Mouse (Mus musculus) kidney, adult 2 months (tissue): ENCODE results near the gene Ndufv1. TPM values are rescaled to one million over a fixed set of nuclear protein-coding genes. Genes with fewer than 3 reads are reported as not detected.
A peak's percentile ranks its signal among the peaks of the same experiment; 100 is the strongest.

Source experiments
- DNase-seq: peaks from one replicate; pipeline ENCODE4 v3.0.0; 2021
- H3K27ac ChIP-seq: fragments of 200-500 bp; 2 replicates; pipeline ENCODE4 v1.5.1; 2012; ENCODE audit warnings: low read depth, low read length, control low read depth, inconsistent platforms; ENCODE audit not compliant: insufficient read depth
- H3K27me3 ChIP-seq: fragments of 200-500 bp; replicated peaks from 2 replicates; pipeline ENCODE4 v1.6.1; 2012; ENCODE audit warnings: mild to moderate bottlenecking, moderate library complexity, low read length, inconsistent platforms; ENCODE audit not compliant: control insufficient read depth, insufficient read depth
- H3K36me3 ChIP-seq: fragments of 200-500 bp; 2 replicates; pipeline ENCODE4 v1.6.1; 2012; ENCODE audit warnings: mild to moderate bottlenecking, moderate library complexity, low read length, inconsistent platforms; ENCODE audit not compliant: control insufficient read depth, insufficient read depth
- H3K4me1 ChIP-seq: fragments of 200-500 bp; 2 replicates; pipeline ENCODE4 v1.6.1; 2011; ENCODE audit warnings: low read length; ENCODE audit not compliant: control insufficient read depth, insufficient read depth
- H3K4me3 ChIP-seq: fragments of 200-500 bp; 2 replicates; pipeline ENCODE4 v1.5.1; 2011; ENCODE audit warnings: mild to moderate bottlenecking, low read depth, low read length, control low read depth; ENCODE audit not compliant: insufficient read depth
- CTCF ChIP-seq: fragments of 200-500 bp; conservative IDR thresholded peaks from 2 replicates; pipeline ENCODE4 v1.5.1; 2011; ENCODE audit warnings: low read depth, mild to moderate bottlenecking, control low read depth, low read length, moderate library complexity, mixed read lengths; ENCODE audit not compliant: insufficient read depth, insufficient read length
- POLR2A ChIP-seq: fragments of 200-500 bp; IDR thresholded peaks from one replicate; pipeline ENCODE4 v1.6.1; 2011; ENCODE audit warnings: low read depth, low read length, control low read depth
- whole genome bisulfite sequencing: fragments of 180-500 bp; shearing (Covaris S2); methylation state at CpG from one replicate; pipeline ENCODE4 v1.1.7; 2018; 5-methylcytosine and 5-hydroxymethylcytosine counted together
- polyA plus RNA-seq: library from polyadenylated mRNA; depleted of rRNA; stranded (reverse); fragments of >200 nt; gene quantifications from 2 replicates; pipeline ENCODE4 v1.2.3, GENCODE M21; 2012

Ndufv1 gene
- polyA plus RNA-seq, 1 experiment = 532 TPM

DNA sequence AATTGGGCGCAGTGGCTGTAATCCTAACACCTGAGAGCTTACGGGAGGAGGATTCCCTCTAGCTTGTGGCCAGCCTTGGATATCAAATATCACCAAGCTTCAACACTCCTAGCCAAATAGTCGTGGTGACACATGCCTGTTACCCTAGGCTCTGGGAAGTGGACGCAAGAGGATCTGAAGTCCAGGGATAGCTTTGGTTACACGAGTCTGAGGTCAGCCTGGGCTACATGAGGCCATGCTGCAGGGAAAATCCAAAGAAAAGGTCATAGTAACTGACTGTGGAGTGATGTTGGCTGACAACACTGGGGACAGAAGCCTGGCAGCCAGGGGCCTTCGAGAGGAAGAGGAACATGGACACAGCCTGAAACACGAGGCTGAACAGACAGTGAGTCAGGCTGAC, 16.5 kb downstream of the Ndufv1 start:
- TF ChIP-seq CTCF (no peak), POLR2A (no peak)
- 60% methylated on average over 7 of the region's 7 CpGs for WGBS
- Histone ChIP-seq H3K27ac (no peak overlapping the region), H3K27me3 (no peaks in the 10 kb centered on the region), H3K36me3 (no peaks in the 10 kb centered on the region), H3K4me3 (no peak overlapping the region), H3K4me1 (peaks cover 20% of the 10 kb centered on the region)
- no peak for DNase-seq

DNA sequence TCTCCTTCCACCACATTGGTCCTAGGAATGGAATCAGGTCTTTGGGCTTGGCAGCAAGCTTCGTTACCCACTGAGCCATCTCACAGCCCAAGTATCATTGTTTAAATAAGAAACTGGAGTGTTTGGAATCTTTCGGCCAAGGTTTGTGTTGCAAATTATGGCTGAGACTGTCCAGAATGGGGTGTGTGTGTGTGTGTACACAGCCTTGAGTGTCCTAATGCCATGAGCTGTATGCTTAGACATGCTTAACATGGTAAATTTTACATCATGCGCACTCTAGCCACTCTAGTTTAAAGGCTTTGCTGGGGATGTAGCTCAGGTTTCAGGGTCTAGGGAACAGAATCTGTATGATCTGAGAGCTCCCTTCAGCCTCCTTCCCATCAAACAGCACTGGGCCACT, 17.1 kb downstream of the Ndufv1 start:
- TF ChIP-seq POLR2A (no peak), CTCF (no peak)
- Histone ChIP-seq H3K4me1 (peaks cover 16% of the 10 kb centered on the region), H3K4me3 (no peak overlapping the region), H3K27me3 (no peaks in the 10 kb centered on the region), H3K27ac (peak overlapping the region; percentile 37; the same call in 1 of the 2 replicates), H3K36me3 (no peaks in the 10 kb centered on the region; the same call in 1 of the 2 replicates)
- no peak for DNase-seq
- WGBS = 86% methylated on average over 3 of the region's 3 CpGs

DNA sequence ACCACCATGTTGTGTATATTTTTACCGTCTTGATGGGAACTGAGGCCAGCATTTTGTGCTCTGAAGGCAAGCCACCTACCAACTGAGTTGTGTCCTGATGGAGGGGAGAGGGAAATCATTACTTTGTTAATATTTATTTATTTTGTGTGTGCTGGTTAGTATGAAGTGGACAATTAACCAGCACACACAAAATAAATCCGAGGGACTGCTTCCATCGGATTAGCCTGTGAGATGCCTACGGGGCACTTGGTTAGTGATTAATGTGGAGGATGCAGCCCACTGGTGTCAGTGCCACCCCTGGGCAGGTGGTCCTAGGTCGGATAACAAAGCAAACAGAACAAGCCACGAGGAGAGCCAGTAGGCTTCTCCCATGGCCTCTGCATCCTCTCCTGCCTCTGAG, 17.7 kb downstream of the Ndufv1 start:
- peaks cover 16% of the 10 kb centered on the region for H3K4me1 ChIP-seq
- DNase-seq = peak; percentile 59
- TF ChIP-seq CTCF (no peak), POLR2A (no peak)
- no peaks in the 10 kb centered on the region; the same call in 1 of the 2 replicates for H3K36me3 ChIP-seq
- H3K4me3 ChIP-seq = no peak overlapping the region
- H3K27me3 ChIP-seq = no peaks in the 10 kb centered on the region
- 34% methylated on average over 6 of the region's 6 CpGs for WGBS
- H3K27ac ChIP-seq = peak overlapping the region; percentile 45; the same call in 1 of the 2 replicates

DNA sequence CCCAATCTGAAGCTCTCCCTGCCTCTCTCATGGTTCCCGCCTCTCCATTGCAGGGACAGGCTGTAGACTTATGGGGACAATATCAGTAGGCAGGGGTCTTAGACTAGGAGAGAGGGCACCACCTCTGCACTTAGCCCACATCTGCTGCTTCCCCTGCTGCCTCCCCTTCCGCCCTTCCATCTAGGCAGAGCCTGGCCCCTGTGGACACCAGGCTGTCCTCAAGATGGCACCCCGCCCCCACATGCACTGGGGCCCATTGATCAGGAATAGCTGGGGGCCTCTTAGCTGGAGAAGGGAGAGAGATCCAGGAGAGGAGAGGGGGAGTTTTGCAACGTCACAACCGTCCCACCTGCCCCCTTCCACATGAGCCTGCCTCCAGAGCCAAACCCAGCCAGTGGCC, 20.2 kb downstream of the Ndufv1 start, which contains the start of gene Tbx10:
Gene Tbx10 (plus strand): TSS at position 337 of the 400 bp plus-strand sequence.
- Histone ChIP-seq H3K27me3 (no peaks in the 10 kb centered on the region), H3K36me3 (no peaks in the 10 kb centered on the region; the same call in 1 of the 2 replicates), H3K4me1 (peaks cover 13% of the 10 kb centered on the region)

DNA sequence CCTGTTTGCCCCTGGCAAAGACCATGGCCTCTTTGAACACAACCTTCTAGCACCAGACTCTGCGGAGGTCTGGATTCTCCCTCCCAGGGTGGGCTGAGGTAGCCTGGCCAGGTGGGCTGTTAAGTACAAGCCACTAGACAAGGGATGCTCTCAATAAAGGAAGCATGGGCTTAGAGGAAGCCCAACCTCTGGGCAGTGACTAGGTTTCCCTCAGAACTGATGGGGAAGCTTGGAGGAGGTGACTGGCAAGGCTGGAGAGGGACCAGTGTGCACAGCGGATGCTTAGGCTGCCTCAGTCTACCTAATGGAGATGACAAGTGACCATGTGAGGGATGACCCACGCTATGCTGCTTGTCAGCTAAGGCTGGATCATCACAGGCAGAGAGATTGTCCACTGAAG, 20.6 kb downstream of the Ndufv1 start:
- peaks cover 8% of the 10 kb centered on the region for H3K4me1 ChIP-seq
- H3K36me3 ChIP-seq = no peaks in the 10 kb centered on the region; the same call in 1 of the 2 replicates
- 75% methylated on average over 3 of the region's 3 CpGs for WGBS
- H3K27ac ChIP-seq = no peak overlapping the region
- no peak overlapping the region for H3K4me3 ChIP-seq
- peak; percentile 59 for DNase-seq
- H3K27me3 ChIP-seq = no peaks in the 10 kb centered on the region
- TF ChIP-seq POLR2A (peak; percentile 44), CTCF (no peak)

More for the DNA sequence above, 20.2 kb downstream of the Ndufv1 start, which contains the start of gene Tbx10:
- H3K4me3 ChIP-seq = no peak within 1 kb of the TSS
- no peak within 1 kb of the TSS for H3K27ac ChIP-seq
- 61% methylated on average over 5 of the region's 5 CpGs for WGBS
- no peak for TF ChIP-seq POLR2A
- TF ChIP-seq CTCF = no peak
- DNase-seq = peak; percentile 47

DNA sequence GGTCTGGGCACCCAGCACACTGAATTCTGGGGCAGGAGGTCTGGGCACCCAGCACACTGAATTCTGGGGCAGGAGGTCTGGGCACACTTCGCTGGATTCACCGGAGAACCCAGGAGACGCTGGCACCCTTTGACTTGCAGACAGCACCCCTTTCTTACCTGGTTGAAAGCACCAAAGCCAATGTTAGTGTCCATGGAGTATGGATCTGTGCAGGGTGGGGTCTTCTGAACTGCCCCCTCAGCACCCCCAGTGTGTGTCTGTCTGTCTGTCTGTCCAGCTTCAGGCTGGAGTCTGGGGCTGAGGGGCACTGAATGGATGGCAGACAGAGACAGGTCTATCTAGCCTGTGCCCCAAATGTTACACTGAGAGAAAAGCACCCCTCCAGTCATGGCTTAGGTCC, 21.0 kb downstream of the Ndufv1 start:
- H3K4me3 ChIP-seq = no peak overlapping the region
- 79% methylated on average over 3 of the region's 3 CpGs for WGBS
- H3K27ac ChIP-seq = no peak overlapping the region
- peak; percentile 57 for DNase-seq
- peaks cover 4% of the 10 kb centered on the region for H3K4me1 ChIP-seq
- TF ChIP-seq CTCF (no peak), POLR2A (no peak)
- no peaks in the 10 kb centered on the region for H3K27me3 ChIP-seq
- H3K36me3 ChIP-seq = no peaks in the 10 kb centered on the region; the same call in 1 of the 2 replicates

DNA sequence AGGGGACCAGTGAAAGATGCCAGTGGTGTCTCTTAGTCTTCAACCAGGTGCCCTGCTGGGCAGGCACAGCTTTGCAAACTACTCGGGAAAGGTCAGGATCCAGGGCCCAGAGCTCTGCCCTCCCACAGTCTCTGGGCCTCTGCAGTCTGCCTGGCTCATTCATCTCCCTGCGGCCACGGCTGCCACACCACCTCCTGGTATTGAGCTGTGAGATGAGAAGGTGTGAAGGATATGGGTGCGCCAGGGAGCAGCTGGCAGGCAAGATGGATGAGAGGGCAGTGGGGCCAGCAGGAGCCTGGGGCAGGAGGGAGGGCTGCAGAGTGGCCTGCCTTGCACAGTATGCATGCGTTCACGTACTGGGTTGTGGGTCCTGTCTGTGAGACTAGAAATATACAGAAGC, 21.8 kb downstream of the Ndufv1 start:
- Histone ChIP-seq H3K4me1 (peaks cover 3% of the 10 kb centered on the region; the same call in 1 of the 2 replicates), H3K4me3 (no peak overlapping the region), H3K27ac (no peak overlapping the region), H3K36me3 (no peaks in the 10 kb centered on the region; the same call in 1 of the 2 replicates), H3K27me3 (no peaks in the 10 kb centered on the region)
- TF ChIP-seq CTCF (no peak), POLR2A (peak; percentile 53)
- 55% methylated on average over 6 of the region's 6 CpGs for WGBS
- DNase-seq = peak; percentile 49
